Mouse (Mus musculus) G1E (cell line): ENCODE measurements at regions not wholly inside any gene's neighbourhood (a gene's known extent, or its start where the extent isn't known, plus 50 kb on each side); places are given as distances from the start of the nearest gene placed in this dataset.

Experiments
- CTCF ChIP-seq: IDR thresholded peaks from 2 replicates; pipeline ENCODE4 v1.5.1; 2012; ENCODE audit warnings: low read depth, low read length, inconsistent platforms, mixed read lengths
- GATA1 ChIP-seq: IDR thresholded peaks from 2 replicates; pipeline ENCODE4 v1.6.1; 2012; ENCODE audit warnings: borderline replicate concordance, low read length, inconsistent platforms, mixed read lengths

DNA sequence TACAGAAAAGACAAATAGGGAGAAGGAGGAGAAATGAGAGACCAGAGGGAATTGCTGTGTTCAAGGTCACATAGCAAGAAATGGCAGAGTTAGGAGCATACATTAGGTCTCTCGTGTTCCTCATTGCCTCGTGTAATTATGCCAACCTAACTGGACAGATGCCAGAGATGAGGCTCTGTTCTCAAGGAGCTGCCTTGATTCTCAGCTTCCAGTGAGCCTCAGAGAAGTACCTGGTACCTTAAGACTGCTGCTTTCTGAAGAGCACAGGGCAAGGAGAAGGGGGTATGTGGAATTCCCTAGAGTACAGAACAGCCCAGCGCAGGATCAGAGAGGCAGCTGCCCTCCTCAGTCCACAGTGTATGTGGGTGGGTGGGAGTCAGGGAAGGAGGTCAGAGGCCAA, 64.8 kb upstream of the Dusp5 start:
- TF ChIP-seq CTCF, result no peak
- TF ChIP-seq GATA1, result no peak
